Mouse (Mus musculus): ENCODE data around the gene Dapk2.
A peak's percentile ranks its signal among the peaks of the same experiment; 100 is the strongest.
"Not testable (repeated sequence)": the region's sequence is repeated elsewhere in the genome, so short reads cannot be mapped to it uniquely, and the experiment has no call there.

Gene Dapk2

DNA sequence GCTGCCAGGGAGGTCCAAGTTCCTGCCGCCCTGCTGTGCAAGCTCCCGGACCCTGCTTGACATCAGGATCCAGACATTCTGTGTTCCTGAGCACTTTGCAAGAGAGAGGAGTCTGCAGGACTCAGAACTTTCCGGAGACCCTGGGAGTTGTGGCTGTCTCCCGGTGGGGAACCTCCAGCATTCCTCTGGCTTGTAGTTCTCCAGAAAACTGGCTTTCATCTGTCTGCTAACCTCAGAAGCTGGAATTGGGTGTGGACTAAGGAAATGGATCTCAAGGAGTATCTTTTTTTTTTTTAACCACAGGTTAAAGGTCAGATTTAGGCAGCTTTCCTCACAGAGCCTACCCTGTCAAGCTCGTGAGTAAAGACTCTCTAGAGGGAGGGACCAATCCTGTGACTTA is 113.7 kb downstream of the Dapk2 start:
- no peak for DNase-seq (ENCODE audit: extremely low spot score, low read depth, low spot score)

- no peak for DNase-seq (ENCODE audit: extremely low spot score, low read depth, low spot score)
Observed at GRCm38 (mm10) chr9:66273632-66274031, 115.6 kb downstream of the Dapk2 start.

- DNase-seq (ENCODE audit: extremely low spot score, low read depth, low spot score) = no peak
Observed at GRCm38 (mm10) chr9:66274657-66275056, 116.6 kb downstream of the Dapk2 start.

- no peak for DNase-seq (ENCODE audit: extremely low spot score, low read depth, low spot score)
Observed at GRCm38 (mm10) chr9:66275267-66275991, 117.4 kb downstream of the Dapk2 start.

DNA sequence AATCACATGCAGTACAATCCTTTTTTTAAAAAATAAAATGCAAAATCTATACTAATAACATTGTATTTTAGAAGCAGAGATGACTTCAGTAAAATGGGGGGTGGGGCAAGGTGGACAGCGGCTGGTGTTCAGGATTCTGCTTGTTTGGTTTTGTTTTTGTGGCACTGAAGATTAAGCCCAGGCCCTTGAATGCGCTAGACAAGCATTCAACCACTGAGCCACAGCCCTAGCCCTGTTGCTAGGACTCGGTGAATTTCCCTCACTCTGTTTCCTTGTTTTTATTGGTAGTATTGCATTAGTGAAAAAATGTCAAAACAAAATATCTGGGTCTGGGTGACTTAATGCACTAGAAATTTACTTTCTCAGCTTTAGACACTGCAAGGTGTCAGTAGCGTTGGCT is 118.0 kb downstream of the Dapk2 start:
- DNase-seq (ENCODE audit: extremely low spot score, low read depth, low spot score) = no peak

DNA sequence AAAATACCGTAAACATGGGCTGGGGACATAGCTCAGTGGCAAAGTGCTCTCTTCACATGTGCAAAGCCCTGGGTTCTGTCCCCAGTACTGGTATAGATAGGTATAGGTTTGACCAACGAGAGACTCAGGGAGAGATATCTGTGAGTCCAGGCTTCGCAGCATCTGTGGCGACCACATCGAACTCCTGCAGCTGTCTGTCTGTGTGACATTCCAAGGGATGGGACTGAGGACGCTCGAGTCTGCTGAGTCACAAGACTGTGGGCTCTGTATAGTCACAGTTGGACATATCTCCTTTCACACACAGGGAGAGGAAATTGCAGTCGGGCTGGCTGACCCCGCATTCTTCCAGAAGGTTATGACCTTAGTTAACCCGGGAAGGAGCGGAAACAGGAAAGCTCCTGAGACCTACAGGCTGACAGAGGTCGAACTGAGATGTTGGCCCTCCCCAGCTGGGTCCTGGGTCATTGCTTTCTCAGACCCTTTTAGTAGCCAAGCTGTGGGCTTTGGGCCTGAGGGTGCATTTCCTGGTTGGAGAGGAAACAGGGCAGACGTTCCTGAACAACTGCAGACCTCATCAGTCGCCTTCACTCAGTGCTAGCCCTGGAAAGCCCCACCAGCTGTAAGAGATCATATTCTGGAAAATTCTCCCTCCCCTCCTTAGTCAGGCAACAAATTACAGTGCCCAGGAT is 118.8 kb downstream of the Dapk2 start:
- DNase-seq (ENCODE audit: extremely low spot score, low read depth, low spot score) = peak; percentile 52

DNA sequence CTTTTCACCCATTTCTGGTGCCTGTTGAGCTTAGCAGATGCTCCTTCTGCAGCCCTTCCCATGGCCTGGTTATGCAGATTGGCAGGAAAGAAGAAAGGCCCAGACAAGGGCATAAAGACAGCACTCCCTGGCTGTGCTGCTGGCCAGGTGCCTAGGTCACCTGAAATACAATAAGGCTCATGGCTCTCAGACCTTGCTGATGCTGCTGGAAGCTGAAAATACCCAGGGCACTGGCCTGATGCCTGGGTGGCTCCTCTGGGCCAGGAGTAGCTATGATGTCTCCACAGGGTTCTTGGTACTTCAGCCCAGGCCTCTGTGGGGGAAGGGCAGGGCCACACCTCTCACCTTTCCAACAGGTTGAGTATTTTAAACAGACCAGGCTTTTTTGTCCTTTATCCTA is 121.6 kb downstream of the Dapk2 start:
- DNase-seq (ENCODE audit: extremely low spot score, low read depth, low spot score) = no peak

DNA sequence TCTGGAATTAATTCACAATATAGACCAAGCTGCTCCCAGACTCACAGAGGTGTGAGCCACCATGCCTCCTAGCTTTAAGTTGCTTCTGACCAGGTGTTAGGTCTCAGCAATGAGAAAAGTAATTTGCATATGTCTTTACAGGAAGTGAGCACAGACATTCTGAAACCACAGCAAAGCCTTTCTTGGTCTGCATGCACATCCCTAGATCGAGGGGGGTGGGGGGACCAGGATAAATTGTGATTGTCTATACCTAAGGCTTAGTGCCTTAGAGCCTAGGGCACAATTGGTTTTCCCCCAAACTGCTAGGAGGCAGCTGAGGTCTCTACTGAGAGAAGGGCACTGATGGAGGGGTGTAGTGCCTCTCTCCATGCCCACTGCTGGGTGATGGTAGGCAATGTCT is 122.5 kb downstream of the Dapk2 start:
- no peak for DNase-seq (ENCODE audit: extremely low spot score, low read depth, low spot score)

DNA sequence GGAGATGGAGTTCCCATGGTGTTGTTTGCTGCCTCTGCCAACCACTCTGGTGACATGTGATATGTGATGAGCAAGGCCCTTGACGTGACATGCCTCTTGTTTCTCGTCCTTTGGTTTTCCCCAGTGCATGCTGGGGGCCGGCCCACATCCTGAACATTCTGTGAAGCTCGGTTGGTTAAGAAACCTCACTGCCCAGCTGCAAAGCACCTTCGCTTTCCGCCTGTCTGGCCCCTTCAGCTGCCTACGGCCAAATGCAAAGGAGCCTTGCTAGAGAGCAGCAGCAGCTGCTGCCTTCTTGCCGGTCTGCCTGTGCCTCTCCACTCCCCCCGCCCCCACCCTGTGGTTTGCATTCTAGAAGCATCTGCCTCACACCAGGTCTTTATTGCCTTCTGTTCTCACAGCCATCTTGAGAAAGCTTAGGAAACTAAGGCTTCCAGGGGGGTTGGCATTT is 123.5 kb downstream of the Dapk2 start:
- DNase-seq (ENCODE audit: extremely low spot score, low read depth, low spot score) = no peak

DNA sequence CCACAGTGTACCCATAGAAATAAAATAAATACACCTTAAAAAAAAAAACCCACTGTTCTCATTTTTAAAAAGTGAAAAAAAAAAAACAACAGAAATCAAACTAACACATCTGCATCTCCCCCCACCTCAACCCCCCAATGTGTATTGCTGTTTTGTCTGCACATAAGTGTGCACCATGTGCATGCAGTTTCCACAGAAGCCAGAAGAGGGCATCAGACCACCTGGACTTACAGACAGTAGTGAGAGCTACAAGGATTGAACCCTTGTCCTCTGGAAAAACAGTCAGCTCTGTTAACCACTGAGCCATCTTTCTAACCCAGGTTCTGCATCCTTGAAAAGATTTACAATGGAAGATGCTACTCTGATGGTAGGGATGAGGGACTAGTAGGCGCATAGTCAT is 124.6 kb downstream of the Dapk2 start:
- DNase-seq (ENCODE audit: extremely low spot score, low read depth, low spot score) = no peak

DNA sequence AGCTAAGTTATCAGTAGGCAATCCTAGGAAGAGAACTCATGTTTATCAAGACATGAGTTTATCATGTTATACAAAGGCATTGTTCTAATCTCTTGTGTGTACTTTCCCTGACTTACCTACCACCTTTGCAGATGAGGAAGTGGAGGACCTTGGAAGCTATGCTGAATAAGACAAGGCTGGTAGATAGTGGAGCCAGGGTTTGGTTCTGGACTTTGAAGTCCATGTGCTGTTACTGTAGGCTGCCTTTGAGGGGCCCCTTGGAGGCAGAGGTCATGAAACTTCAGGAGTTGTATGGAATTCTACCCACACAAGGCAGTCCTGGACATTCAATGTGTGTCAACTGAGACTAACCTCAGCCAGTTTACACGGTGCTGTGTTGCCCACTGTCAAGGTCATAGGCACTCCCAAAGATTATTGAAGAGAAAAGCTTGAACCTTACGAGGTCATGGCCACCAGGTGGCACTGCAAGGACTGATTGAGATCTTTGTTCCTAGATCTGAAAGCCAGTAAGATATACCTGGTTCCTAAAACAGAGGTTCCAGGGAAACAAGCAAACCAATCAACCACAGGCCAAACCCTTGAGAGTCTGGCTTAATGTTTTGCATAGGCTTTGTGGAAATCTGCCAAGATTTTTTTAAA is 125.7 kb downstream of the Dapk2 start:
- DNase-seq (ENCODE audit: extremely low spot score, low read depth, low spot score) = peak; percentile 60

DNA sequence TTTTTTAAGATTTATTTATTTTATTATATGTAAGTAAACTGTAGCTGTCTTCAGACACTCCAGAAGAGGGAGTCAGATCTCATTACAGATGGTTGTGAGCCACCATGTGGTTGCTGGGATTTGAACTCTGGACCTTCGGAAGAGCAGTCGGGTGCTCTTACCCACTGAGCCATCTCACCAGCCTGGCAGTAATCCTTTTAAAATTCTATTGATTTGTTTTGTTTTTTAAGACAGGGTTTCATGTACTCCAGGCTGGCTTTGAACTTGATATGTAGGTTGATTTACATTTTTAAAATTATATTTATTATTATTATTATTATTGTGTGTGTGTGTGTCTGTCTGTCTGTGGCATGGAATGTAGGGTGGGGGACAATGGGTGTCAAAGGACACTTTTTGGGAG is 127.2 kb downstream of the Dapk2 start:
- DNase-seq (ENCODE audit: extremely low spot score, low read depth, low spot score) = not testable (repeated sequence)

DNA sequence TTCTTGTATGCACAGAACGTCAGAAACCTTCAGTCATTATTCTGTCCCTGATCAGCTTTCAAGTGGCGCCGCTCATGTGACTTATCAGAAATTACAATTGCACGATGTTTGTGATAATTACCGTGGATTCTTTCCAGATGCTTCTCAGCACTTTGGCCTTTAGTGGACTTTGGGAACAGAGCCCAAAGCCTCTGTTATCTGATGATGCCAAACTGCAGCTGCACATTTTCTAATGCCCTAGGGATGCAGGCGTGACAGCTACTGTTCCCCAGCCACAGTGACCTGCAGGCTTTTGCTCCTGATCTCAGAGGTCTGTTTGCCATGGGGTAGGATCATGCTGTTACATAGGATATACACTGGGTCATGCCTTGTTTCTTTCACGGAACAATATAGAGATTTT is 127.9 kb downstream of the Dapk2 start:
- DNase-seq (ENCODE audit: extremely low spot score, low read depth, low spot score) = no peak

DNA sequence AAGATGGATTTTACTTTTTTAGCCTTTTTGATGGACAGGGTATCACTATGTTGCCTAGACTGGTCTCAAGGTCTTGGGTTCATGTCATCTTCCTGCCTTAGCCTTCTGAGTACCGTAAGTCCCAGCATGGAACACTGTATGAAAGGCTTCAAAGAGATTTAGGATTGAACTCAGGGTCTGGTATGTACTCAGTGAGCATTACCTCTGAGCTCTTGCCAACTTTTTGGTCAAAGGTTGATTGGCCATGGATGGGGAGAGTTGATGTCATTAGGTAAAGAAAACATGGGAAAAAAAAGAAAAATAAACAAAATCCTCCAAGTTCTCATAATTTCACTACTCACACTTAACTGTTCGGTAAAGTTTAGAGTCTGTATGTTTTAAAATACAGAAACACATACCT is 132.7 kb downstream of the Dapk2 start:
- no peak for DNase-seq (ENCODE audit: extremely low spot score, low read depth, low spot score)

GRCm38 (mm10) chr9:66293319-66293718 is 135.3 kb downstream of the Dapk2 start:
- DNase-seq (ENCODE audit: extremely low spot score, low read depth, low spot score) = no peak

DNA sequence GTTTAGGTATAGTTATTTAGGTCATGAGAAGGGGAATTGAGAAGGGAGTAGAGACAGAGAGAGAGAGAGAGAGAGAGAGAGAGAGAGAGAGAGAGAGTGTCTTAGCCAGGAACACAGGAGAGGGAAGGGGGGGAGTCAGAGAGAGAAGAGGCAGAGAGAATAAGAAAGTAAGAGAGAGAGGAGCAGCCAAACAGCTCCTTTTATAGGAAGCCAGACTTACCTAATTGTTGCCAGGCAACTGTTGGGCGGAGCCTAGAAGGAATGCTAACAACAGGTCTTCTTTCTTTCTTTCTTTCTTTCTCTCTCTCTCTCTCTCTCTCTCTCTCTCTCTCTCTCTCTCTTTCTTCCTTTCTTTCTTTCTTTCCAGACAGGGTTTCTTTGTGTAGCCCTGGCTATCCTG is 136.2 kb downstream of the Dapk2 start:
- no peak for DNase-seq (ENCODE audit: extremely low spot score, low read depth, low spot score)

DNA sequence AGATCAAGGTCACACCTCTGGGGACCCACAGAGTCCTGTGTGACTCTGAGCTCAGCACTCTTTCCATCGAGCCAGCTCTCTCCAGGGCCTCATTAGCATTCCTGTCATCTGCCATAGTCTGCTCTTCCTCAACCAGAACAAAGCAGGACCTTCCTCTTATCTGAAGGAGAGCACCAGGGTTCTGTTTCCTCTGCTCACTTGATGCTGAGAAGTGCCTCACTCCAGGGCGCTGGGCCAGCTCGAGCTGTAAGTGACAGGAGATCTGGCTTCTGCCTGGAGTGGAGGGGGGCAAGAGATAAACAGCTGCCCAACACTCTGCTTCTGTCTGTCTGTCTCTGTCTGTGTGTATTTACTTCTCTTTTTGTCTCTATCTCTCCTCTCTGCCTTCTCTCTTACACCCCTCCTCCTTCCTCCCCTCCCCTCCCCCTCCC is 137.0 kb downstream of the Dapk2 start:
- no peak for DNase-seq (ENCODE audit: extremely low spot score, low read depth, low spot score)

DNA sequence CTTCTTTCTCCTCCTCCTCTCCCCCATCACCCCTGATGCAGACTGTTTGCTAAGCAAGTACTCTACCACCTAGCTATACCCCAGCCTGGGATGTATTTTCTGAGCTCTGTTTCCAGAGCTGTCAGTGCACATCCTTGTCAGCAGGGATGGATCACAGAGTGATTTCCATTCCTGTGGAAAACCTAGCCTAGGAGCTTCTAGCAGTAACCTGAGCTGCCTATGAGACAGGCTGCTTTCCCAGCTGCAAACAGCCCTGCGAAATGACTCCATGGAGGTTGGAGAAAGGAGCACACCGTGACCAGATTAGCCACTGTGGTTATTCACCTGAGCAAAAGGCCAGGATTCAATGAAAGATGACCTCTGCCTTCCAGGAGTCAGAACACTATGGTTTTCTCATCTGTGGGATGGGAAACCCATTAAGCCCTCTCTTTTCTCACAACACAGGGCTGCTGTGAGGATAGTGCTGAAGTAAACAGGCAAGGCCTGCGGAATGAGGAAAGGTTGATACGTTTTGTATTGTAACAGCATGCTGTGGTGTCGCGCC is 137.6 kb downstream of the Dapk2 start:
- no peak for DNase-seq (ENCODE audit: extremely low spot score, low read depth, low spot score)

DNA sequence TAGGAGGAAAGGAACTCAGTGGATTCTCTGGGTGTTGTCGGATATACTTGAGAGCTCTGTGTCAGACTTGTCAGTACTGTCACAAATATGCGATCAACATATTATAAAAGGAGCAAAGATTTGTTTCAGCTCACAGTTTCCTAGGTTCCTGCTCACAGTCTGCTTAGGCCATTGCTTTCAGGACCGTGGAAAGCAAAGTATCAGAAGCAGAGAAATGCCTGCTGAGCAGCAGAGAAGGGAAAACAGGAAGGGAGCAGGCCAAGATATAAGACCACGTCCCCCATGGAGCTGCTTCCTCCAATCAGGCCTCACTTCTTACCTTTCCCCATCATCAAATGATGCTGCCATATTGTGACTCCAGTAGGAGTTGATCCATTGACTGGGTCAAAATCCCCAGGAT is 140.8 kb downstream of the Dapk2 start:
- DNase-seq (ENCODE audit: extremely low spot score, low read depth, low spot score) = no peak

DNA sequence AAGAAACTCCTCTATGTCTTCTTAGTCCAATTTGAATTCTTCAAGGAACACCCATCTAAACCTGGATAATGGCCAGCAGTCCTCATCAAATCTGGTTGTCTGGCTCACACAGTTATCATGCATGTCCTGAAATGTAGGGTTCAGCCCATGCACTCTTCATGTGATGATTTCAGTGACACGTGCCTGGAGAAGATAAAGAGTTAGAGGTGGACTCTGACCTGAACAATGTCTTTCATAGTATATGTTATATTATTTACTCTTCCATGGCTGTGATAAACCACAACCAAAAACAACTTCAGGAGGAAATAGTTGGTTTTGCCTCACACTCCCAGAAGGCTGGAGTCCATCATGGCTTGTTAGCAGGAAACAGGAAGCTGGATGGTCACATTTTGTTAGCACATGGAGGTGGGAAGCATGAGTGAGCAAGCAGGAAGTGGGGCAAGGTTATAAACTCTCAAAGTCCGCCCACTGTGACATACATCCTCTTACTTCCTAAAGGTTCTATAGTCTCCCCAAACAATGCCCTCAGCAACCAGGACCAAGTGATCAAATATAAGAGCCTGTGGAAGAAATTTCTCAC is 142.5 kb downstream of the Dapk2 start:
- no peak for DNase-seq (ENCODE audit: extremely low spot score, low read depth, low spot score)

DNA sequence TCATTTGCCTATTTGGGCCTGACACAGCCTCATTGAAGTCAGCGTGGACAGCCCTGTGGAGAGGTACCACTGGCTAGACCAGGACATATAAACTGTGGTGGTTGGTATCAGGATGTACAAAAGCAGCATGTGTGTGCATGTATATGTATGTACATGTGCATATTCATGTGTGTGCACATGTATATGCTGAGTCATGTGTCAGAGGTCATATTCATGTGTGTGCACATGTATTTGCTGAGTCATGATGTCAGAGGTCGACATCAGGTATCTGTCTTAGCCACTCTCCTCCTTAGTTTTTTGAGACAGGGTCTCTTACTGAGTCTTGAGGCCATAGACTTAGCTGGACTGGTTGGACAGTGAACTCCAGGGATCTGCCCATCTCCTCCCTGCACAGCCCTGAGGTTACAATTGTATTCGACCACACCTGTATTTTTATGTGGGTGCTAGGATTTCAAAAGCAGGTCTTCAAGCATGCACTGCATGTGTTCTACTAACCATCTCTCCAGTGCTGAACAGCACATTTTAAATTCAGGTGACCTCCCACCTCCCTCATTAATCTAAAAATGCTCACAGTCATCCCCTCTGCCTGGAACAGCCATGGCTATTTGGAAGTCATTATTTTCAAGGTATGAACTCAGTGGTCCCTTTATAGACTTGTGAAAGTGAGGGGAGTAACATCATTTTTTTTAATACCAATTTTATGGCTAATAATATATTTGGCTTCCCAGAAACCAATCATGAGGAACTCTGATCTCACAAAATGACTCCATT is 146.5 kb downstream of the Dapk2 start:
- no peak for DNase-seq (ENCODE audit: extremely low spot score, low read depth, low spot score)
